Mouse (Mus musculus) heart, adult 2 months (tissue): ENCODE measurements at regions not wholly inside any gene's neighbourhood (a gene's known extent, or its start where the extent isn't known, plus 50 kb on each side); places are given as distances from the start of the nearest gene placed in this dataset.

ENCODE experiments used
- CTCF ChIP-seq: fragments of 200-600 bp; IDR thresholded peaks from 2 replicates; pipeline ENCODE4 v1.8.1; 2022; ENCODE audit warnings: antibody characterized with exemption, mild to moderate bottlenecking, moderate library complexity
- EP300 ChIP-seq: fragments of 200-500 bp; IDR thresholded peaks from 2 replicates; pipeline ENCODE4 v1.6.1; 2011; ENCODE audit warnings: low read depth, low read length, control low read depth; ENCODE audit not compliant: insufficient read depth
- POLR2A ChIP-seq: fragments of 200-500 bp; IDR thresholded peaks from 2 replicates; pipeline ENCODE4 v1.6.1; 2011; ENCODE audit warnings: mild to moderate bottlenecking, low read depth, low read length, control low read depth; ENCODE audit not compliant: insufficient read depth

- TF ChIP-seq EP300 (no peak), CTCF (no peak), POLR2A (no peak)
Measured at GRCm38 (mm10) chr17:75895436-75895835, 343.7 kb upstream of the Fam98a start.
